Mouse (Mus musculus) lung, embryonic 15.5 days (tissue): ENCODE data around the gene Lclat1. TPM values are rescaled to one million over a fixed set of nuclear protein-coding genes. Genes with fewer than 3 reads are reported as not detected.
A peak's percentile ranks its signal among the peaks of the same experiment; 100 is the strongest.

Experiments used
- ATAC-seq: fragments of 200-750 bp; cut with Nextera tagmentation; 2 replicates; pipeline ENCODE4 v1.8.0; 2017; ENCODE audit warnings: moderate number of reproducible peaks, borderline replicate concordance; ENCODE audit not compliant: low FRiP score, low TSS enrichment; ENCODE audit errors: extremely low read depth
- H3K27ac ChIP-seq: fragments of 300-500 bp; sonication (generic); 2 replicates; pipeline ENCODE4 v1.5.1; 2015; ENCODE audit warnings: moderate library complexity, mild to moderate bottlenecking, inconsistent platforms
- H3K27me3 ChIP-seq: fragments of 300-500 bp; sonication (generic); 2 replicates; pipeline ENCODE4 v1.6.1; 2015; ENCODE audit warnings: inconsistent platforms
- H3K36me3 ChIP-seq: fragments of 300-500 bp; sonication (generic); 2 replicates; pipeline ENCODE4 v1.6.1; 2015; ENCODE audit warnings: inconsistent platforms
- H3K4me1 ChIP-seq: fragments of 300-500 bp; sonication (generic); 2 replicates; pipeline ENCODE4 v1.6.1; 2015; ENCODE audit warnings: inconsistent platforms
- H3K4me2 ChIP-seq: fragments of 300-500 bp; sonication (generic); 2 replicates; pipeline ENCODE4 v1.6.1; 2015; ENCODE audit warnings: inconsistent platforms, mild to moderate bottlenecking, moderate library complexity
- H3K4me3 ChIP-seq: fragments of 300-500 bp; sonication (generic); 2 replicates; pipeline ENCODE4 v1.5.1; 2015; ENCODE audit warnings: mild to moderate bottlenecking, inconsistent platforms
- H3K9ac ChIP-seq: fragments of 300-500 bp; sonication (generic); 2 replicates; pipeline ENCODE4 v1.6.1; 2015; ENCODE audit warnings: inconsistent platforms
- H3K9me3 ChIP-seq: fragments of 300-500 bp; sonication (generic); 2 replicates; pipeline ENCODE4 v1.6.1; 2016; ENCODE audit warnings: inconsistent platforms
- WGBS: fragments of 180-500 bp; shearing (Covaris S2); methylation state at CpG from one replicate; pipeline ENCODE4 v1.1.7; 2015; 5-methylcytosine and 5-hydroxymethylcytosine counted together
- polyA plus RNA-seq: library from polyadenylated mRNA; unstranded; fragments of >200 nt; fragmentation: Nextera tagmentation; extraction: Ambion mirVana; gene quantifications from 2 replicates; pipeline ENCODE4 v1.2.1, GENCODE M21; 2015

Gene Lclat1
- polyA plus RNA-seq, 1 experiment from 2014 or later, result 13.4 TPM

DNA sequence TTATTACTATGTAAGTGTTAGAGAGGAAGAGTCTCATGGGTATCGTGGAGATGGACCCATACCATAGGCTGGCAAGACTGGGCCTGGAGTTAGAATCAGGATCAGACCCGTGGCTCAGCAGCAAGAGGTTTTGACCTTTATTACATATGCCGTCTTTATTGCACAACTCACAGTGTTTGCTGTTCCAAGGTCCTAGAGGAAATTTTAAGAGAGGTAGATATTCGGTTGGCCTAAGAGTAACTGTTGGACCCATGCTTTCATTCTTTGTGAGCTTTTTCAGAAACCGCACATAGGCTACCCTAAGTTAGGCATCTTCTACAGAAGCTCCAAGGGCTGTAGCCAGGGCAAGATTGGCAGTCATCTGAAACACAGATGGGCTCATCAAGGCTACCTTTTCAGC, 79.1 kb downstream of the Lclat1 start:
- Histone ChIP-seq H3K4me3 (no peak overlapping the region), H3K4me1 (0 out of 2 replicates have a peak, but pooled peaks cover 4% of the 10 kb centered on the region), H3K9me3 (no peaks in the 10 kb centered on the region), H3K27ac (no peak overlapping the region), H3K9ac (no peak overlapping the region), H3K4me2 (no peak overlapping the region), H3K36me3 (no peaks in the 10 kb centered on the region), H3K27me3 (no peaks in the 10 kb centered on the region)
- ATAC-seq, result no peak
- 87% methylated on average over 5 of the region's 5 CpGs for WGBS

DNA sequence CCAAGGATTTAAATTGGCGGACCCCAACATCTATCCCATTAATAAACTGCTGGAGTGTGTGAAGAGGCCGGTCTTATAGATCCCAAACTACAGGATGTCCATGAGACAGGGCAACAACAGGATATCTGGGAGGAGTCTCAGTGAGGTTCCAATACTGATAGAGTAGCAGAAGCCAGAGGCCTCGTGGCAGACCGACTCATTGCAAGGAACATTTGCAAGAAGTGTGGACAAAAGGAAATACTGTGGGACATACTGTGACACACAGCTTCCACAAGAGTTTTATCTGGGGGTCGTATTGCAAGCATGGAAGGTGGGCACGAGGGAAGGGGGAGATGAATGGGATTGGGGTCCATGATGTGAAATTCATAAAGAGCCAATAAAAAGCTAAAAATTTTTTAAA, 86.4 kb downstream of the Lclat1 start:
- H3K27me3 ChIP-seq, result no peaks in the 10 kb centered on the region
- no peaks in the 10 kb centered on the region for H3K9me3 ChIP-seq
- ATAC-seq, result no peak
- H3K4me2 ChIP-seq, result no peak overlapping the region
- 79% methylated on average over 6 of the region's 6 CpGs for WGBS
- H3K4me1 ChIP-seq, result peaks cover 14% of the 10 kb centered on the region
- peak overlapping the region; percentile 86 for H3K27ac ChIP-seq
- H3K4me3 ChIP-seq, result no peak overlapping the region
- no peak overlapping the region for H3K9ac ChIP-seq
- H3K36me3 ChIP-seq, result no peaks in the 10 kb centered on the region

DNA sequence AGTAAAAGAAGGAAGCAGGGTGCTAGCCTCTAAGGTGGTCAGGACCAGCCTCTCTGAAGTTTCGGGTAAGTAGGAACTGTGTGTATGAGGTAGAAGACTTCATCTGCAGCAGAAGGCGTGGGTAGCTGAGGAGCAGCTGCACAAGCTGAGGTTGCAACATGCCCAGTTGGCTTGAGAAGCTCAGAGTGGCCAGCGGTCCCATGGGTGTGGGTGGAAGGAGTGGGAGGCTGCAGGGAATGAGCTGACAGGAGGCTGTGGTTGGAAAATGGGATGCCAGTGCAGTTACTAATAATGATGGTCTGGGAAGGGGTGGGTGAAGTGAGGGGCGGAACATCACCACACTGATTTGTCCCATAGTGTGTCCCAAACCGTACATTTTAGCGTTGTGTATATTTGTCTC, 86.8 kb downstream of the Lclat1 start:
- ATAC-seq, result no peak
- Histone ChIP-seq H3K9ac (no peak overlapping the region), H3K36me3 (no peaks in the 10 kb centered on the region), H3K9me3 (no peaks in the 10 kb centered on the region), H3K4me3 (no peak overlapping the region), H3K4me1 (peaks cover 14% of the 10 kb centered on the region), H3K4me2 (no peak overlapping the region), H3K27ac (peak overlapping the region; percentile 86), H3K27me3 (no peaks in the 10 kb centered on the region)
- WGBS, result 79% methylated on average over 6 of the region's 6 CpGs

DNA sequence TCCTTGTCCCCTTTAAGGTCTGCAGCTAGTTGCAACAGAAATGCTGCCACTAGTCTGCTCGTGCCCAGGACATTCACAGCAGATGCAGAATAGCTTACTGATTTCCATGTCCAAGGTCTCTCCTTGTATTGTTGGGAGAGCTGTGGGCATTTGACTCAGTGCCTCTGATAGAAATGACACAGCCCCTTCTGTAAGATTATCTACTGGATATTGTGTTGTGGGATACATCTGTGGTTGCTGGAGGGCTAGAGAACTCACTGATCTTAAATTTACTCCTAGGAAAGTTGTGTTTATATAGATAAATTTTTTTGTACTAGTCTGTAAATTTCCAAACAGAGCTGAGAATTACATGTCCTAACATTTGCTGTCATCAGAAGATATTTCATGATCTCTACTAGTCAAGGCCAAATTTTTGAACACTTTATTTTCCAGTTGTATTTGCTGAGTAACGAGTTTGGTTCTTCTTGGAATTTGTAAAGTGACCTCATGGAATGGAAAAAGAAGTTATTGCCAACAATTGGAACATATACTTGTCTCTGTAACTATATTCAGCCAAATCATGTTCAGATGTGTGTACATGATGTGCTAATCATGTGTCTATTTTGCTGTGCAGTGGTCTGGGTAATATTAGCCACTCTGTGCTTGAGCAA, 87.4 kb downstream of the Lclat1 start:
- ATAC-seq, result peak; percentile 82; the same call in 1 of the 2 replicates
- H3K27me3 ChIP-seq, result no peaks in the 10 kb centered on the region

DNA sequence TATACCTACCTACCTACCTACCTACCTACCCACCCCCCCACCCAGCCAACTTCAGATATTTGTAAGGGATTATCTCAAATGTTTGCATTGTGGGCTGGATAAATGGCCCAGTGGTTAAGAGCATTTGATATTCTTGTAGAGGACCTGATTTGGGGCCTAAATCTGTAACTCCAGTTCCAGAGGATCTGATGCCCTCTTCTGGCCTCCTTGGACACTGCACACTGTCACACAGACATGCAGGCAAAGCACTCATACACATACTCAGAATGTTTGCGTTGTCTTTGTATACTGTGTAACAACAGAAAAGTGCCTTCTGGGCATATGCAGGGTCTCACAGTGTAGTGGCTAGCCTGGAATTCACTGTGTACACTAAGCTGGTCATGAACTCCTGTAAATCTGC, 88.4 kb downstream of the Lclat1 start:
- no peaks in the 10 kb centered on the region for H3K27me3 ChIP-seq
- WGBS, result 90% methylated on average over 1 of the region's 1 CpGs

More for the DNA sequence above, 87.4 kb downstream of the Lclat1 start:
- WGBS, result 61% methylated on average over 2 of the region's 2 CpGs
- Histone ChIP-seq H3K36me3 (no peaks in the 10 kb centered on the region), H3K4me3 (no peak overlapping the region), H3K9me3 (no peaks in the 10 kb centered on the region), H3K27ac (peak overlapping the region; percentile 86), H3K4me2 (no peak overlapping the region), H3K9ac (no peak overlapping the region), H3K4me1 (peaks cover 14% of the 10 kb centered on the region)

DNA sequence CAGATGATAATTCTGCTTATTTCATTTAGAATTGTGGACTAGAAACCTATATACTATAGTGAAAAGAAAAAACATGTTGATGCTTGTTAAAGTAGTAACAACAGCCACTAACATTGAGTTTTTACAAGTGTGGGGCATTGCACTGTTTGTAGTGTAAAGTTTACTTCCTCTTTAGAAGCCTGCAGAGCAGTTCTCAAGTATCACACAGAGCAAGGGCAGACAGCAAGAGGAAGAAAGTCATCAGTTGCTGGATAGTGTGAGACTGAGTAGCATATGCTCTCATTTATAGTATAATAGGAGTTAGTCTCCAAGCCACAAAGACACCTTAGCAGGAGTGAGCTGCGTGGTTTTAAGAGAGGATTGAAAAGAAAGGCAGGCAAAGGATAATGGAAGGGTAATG, 89.9 kb downstream of the Lclat1 start:
- Histone ChIP-seq H3K4me3 (no peak overlapping the region), H3K27ac (no peak overlapping the region), H3K27me3 (no peaks in the 10 kb centered on the region), H3K9me3 (no peaks in the 10 kb centered on the region), H3K9ac (no peak overlapping the region), H3K4me1 (peaks cover 14% of the 10 kb centered on the region), H3K4me2 (no peak overlapping the region), H3K36me3 (no peaks in the 10 kb centered on the region)
- ATAC-seq, result no peak
- WGBS, result 85% methylated on average over 1 of the region's 1 CpGs

More for the DNA sequence above, 88.4 kb downstream of the Lclat1 start:
- no peak overlapping the region for H3K4me2 ChIP-seq
- no peak overlapping the region for H3K27ac ChIP-seq
- H3K4me1 ChIP-seq, result peaks cover 14% of the 10 kb centered on the region
- H3K36me3 ChIP-seq, result no peaks in the 10 kb centered on the region
- no peak overlapping the region for H3K9ac ChIP-seq
- no peak overlapping the region for H3K4me3 ChIP-seq
- H3K9me3 ChIP-seq, result no peaks in the 10 kb centered on the region
- ATAC-seq, result no peak

DNA sequence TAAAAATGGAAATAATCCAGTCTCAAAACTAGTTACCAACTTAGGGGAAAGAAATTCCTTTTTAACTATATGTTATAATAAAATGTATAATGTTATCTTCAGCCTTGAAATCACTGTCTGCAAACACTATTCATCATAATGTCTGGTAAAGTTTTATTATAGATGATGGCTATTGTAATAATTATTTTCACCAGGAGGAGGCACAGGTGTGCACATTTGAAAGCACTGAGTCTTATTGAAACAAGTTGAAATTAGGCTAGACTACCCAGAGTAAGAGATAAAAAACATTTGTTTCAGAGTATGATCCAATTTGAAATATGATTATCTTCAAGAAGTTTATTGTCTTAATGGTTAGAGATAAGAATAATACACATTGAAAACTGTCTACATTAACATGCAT, 91.6 kb downstream of the Lclat1 start:
- no peak overlapping the region for H3K4me3 ChIP-seq
- no peak overlapping the region for H3K4me2 ChIP-seq
- ATAC-seq, result no peak
- no peaks in the 10 kb centered on the region for H3K9me3 ChIP-seq
- H3K36me3 ChIP-seq, result no peaks in the 10 kb centered on the region
- H3K27ac ChIP-seq, result no peak overlapping the region
- H3K9ac ChIP-seq, result no peak overlapping the region
- peaks cover 7% of the 10 kb centered on the region for H3K4me1 ChIP-seq
- H3K27me3 ChIP-seq, result no peaks in the 10 kb centered on the region

DNA sequence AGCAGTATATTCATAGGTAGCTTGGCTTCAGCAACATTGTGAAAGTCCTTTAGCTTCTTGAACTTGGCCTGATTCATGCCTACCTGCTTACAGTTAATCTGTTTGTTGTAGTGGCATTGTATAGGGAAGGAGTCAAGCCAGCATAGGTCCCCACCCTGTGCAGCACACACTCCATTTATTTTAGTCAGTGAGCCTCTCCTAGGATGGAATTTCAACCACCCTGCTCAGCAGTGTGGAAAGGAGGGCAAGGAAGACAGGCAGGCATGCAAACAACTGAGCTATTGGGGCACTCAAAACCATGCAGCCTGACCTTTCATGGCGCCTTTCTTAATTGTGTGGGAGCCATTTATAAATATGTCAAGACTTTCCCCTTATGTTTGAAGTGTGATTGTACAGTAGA, 92.6 kb downstream of the Lclat1 start:
- Histone ChIP-seq H3K4me3 (no peak overlapping the region), H3K4me1 (no peaks in the 10 kb centered on the region; the same call in 1 of the 2 replicates), H3K27ac (no peak overlapping the region), H3K27me3 (no peaks in the 10 kb centered on the region), H3K9ac (no peak overlapping the region), H3K36me3 (no peaks in the 10 kb centered on the region), H3K9me3 (no peaks in the 10 kb centered on the region), H3K4me2 (no peak overlapping the region)
- no peak for ATAC-seq
- 52% methylated on average over 1 of the region's 1 CpGs for WGBS

DNA sequence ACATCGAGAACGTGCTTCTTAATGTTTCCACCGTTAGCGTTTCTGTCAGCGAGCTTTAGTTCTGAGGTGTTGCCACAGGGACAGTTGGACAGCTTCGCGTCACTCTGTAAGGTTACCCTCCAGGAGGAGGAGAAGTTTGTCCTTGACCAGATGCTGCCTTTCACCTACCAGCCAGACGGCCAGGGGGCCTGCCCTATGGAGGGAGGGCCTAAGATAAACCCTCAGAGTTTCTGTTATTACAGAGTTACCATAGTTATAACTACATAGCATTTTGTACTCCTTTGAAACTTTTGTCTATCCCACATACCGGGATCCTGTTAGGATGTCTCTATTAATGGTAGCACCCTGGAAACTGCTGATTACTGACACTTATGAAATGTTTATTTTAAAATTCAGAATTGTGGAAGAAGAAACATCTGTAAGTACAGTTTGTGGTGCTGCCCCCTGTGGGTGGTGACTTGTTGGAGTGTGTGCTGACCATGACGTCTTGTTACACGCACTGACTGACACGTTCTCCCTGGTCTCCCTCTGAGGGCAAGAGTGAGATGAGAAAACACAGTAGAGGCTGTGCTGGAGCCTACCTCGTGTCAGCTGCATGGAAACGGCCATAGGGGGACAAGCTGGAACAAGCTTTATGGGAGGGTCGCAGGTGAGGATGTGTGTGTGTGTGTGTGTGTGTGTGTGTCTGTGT, 96.0 kb downstream of the Lclat1 start:
- ATAC-seq, result no peak
- no peak overlapping the region for H3K9ac ChIP-seq
- peak overlapping the region; percentile 12; the same call in 1 of the 2 replicates for H3K27ac ChIP-seq
- H3K4me2 ChIP-seq, result no peak overlapping the region
- WGBS, result 62% methylated on average over 15 of the region's 15 CpGs
- H3K4me1 ChIP-seq, result no peaks in the 10 kb centered on the region; the same call in 1 of the 2 replicates
- H3K9me3 ChIP-seq, result no peaks in the 10 kb centered on the region
- no peaks in the 10 kb centered on the region for H3K36me3 ChIP-seq
- H3K4me3 ChIP-seq, result no peak overlapping the region
- H3K27me3 ChIP-seq, result no peaks in the 10 kb centered on the region

DNA sequence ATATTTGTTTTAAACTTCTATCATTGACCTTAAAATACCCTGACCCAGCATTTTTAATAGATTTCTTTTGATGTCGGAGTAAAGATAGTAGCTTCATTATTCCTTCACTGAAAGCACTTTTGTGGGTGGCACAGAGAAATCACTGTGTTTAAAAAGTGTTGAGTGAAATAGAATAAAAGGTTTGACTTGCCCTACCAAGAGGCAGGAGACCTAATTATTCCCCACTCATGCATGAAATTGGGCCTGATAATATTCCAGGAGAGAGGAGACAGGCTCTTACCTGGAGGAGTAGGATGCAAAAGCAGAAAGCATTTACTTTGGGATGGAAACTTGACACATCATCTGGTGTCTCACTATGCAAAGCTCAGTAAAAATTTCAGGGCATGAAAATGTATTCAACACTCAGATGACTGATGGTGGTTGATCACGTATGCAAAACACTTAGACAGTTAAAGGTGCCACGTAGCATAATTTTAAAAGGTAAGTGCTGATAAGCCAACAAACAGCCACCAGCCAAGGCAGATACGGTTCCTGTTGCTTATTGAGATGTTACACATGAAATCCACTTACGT, 103.3 kb downstream of the Lclat1 start:
- no peak overlapping the region for H3K4me2 ChIP-seq
- H3K4me3 ChIP-seq, result no peak overlapping the region
- no peak for ATAC-seq
- no peaks in the 10 kb centered on the region for H3K27me3 ChIP-seq
- no peaks in the 10 kb centered on the region for H3K36me3 ChIP-seq
- no peaks in the 10 kb centered on the region for H3K9me3 ChIP-seq
- peaks cover 13% of the 10 kb centered on the region for H3K4me1 ChIP-seq
- no peak overlapping the region for H3K9ac ChIP-seq
- 83% methylated on average over 5 of the region's 5 CpGs for WGBS
- no peak overlapping the region for H3K27ac ChIP-seq

DNA sequence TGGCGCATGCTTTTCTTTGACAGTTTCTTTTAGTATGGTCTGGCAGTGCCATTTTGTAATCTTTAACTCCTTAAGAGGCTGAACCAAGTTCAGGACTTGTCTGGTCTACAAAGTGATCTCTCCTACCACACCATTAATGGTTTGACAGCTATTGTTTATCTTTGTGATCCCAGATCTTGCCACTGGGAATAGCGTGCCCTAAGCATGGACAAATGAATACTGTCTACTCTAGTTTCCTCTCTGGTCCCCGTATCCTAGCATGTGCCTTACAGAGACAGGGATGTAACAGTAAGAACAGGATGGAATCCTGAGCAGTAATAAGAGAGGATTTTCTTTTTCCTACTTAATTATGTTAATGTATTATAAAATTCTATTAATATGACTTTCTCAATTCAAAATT, 105.0 kb downstream of the Lclat1 start:
- no peak overlapping the region for H3K4me2 ChIP-seq
- 37% methylated on average over 3 of the region's 3 CpGs for WGBS
- no peak overlapping the region for H3K4me3 ChIP-seq
- no peak overlapping the region for H3K9ac ChIP-seq
- ATAC-seq, result peak; percentile 52; the same call in 1 of the 2 replicates
- no peaks in the 10 kb centered on the region for H3K9me3 ChIP-seq
- no peaks in the 10 kb centered on the region for H3K36me3 ChIP-seq
- no peaks in the 10 kb centered on the region for H3K27me3 ChIP-seq
- peaks cover 13% of the 10 kb centered on the region for H3K4me1 ChIP-seq
- peak overlapping the region; percentile 45 for H3K27ac ChIP-seq

DNA sequence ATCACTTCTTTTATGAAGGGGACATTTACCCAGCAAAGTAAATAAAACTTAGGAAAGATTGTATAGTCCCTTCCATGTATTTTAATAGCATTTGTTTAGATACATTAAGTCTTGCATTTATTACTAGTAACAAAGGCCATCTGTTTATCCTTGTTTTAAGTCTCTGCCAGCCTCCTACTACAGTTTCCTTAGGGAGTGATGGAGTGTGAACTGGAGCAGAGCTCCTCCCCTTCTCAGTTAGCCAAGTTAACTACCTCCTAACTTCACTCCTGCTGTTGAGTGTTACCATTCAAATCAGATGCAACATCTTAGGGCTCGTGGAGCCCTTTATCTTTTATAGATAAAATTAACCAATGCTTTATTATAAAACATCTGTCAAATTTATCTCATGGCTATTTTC, 105.4 kb downstream of the Lclat1 start:
- no peak overlapping the region for H3K4me3 ChIP-seq
- 38% methylated on average over 1 of the region's 1 CpGs for WGBS
- no peak overlapping the region for H3K4me2 ChIP-seq
- H3K4me1 ChIP-seq, result peaks cover 13% of the 10 kb centered on the region
- H3K9me3 ChIP-seq, result no peaks in the 10 kb centered on the region
- peak overlapping the region; percentile 61 for H3K27ac ChIP-seq
- H3K36me3 ChIP-seq, result no peaks in the 10 kb centered on the region
- peak; percentile 90; the same call in 1 of the 2 replicates for ATAC-seq
- no peaks in the 10 kb centered on the region for H3K27me3 ChIP-seq
- no peak overlapping the region for H3K9ac ChIP-seq
